Mouse (Mus musculus): ENCODE results near the gene Ing2.

The Ing2 gene

DNA sequence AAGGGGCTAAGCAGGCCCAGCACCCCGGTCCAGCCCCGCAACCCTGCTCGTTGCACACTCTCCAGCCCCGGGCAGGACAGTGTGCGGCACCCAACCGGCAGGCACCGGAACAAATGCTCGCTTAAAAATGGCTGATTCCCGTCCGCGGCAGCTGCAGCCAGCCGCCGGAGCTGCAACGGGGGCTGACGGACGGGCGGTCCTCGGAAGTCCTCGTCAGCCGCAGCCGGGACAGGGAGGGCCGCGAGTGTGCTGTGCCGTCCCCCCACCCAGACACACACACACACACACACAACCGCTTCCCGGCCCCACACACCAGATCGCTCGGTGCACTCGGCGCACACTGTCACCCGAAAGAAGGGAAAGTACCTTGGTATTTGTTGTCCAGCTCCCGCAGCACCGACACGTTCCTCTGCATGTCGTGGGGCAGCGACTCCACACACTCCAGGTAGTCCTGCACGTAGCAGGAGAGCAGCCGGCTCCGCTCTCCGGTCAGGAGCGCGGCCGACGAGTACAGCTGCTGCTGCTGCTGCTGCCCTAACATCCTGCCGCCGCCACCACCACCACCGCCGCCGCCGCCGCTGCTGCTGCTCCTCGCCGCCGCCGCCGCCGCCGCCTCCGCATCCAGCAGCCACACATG is 1.1 kb downstream of the Ing2 start:
- DNase-seq = peak; percentile 38

DNA sequence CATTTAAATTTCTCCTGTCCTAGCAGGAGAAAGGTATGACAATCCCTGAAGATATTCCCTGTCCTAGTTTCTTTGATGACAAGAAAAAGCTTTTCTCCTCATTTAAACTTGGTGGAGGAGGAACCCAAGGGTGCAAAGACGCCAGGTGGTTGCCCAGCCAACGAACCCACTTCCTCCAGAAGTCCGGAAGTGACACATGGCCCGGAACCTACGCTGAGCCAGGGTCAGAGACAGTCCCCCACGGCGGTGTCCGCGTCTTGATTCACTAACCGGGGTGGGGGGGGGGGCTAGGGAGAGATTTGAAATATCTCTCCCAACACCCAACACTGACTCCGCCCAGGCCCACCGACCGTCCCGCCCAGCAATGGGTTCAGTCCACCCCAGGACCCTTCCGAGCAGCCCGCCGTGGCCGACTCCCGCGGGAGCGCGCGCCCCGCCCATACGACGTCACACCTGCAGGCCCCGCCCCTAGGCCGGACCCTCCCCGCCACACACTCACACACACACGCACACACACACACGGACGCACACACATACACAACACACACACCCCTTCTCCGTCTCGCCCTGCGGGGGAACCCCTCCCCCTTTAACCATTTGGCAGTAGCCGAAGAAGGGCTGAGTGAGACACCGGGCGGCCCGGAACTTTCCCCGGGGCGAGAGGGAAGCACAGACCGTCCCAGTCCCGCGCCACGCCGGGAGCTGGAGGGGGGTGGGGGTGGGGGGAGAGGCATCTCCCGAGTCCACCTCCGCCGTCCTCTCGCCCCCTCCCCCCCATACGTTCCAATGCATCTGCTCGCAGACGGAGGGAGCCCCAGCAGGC is 1.8 kb downstream of the Ing2 start:
- peak; percentile 87 for DNase-seq

DNA sequence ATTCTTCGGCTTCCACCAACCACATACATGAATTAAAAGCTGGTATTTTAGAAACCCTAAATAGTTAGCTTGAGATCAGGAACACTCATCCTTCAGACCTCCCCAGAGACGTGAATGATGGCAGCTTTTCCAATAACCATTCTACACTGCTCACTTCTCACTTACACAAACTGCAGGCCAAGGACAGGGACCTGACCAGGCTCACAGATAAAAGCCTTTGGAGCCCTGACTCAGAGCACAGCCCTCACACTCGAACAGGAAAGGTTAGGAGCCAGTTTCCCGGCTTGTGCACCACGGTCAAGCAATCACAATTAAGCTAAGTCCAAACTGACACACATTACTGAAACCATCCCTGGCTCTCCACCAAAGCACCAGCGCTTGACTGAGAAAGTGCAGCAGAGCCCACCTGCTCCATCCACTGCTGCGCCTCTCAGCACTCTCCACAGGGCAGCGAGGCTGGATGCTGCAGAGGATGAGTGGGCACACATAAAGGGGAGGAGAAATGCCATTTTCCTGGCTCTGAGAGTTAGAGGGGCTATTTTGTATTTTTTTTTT is 11.0 kb downstream of the Ing2 start:
- no peak for DNase-seq

DNA sequence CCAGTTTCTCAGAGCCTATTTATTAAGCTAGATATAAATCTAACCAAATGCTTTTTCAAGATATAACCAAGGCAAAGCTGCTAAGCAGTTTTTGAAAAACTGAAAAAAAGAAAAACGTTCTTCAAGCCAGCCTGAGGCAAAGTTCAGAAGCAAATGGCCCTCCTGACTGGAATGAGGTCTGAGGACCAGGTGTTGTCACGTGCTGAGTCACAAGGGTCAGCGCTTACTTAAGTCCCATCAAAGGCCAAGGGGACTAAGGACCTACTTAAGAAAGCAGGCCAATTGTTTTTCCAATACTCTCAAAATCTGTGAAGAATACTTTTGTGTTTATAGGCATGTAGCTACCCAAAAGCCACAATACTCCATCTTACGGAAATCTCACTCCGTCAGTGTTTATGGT is 12.2 kb downstream of the Ing2 start:
- DNase-seq = no peak

DNA sequence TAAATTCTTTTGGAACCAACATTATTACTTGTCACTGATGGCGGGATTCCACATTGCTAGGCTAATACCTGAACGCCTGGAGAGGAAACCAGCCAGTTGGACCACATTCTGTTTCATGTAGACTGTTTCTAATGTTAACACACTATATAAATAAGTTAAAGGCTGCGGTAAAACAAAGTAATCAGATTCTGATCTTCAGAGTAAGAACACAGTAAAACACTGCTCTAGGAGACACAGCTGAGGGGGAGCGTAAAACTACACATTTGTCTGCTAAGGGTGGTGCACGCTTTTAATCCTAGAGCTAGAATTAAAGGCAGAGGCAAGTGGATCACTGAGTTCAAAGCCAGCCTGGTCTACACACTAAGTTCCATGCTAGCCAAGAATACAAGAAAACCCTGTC is 12.6 kb downstream of the Ing2 start:
- DNase-seq = no peak

DNA sequence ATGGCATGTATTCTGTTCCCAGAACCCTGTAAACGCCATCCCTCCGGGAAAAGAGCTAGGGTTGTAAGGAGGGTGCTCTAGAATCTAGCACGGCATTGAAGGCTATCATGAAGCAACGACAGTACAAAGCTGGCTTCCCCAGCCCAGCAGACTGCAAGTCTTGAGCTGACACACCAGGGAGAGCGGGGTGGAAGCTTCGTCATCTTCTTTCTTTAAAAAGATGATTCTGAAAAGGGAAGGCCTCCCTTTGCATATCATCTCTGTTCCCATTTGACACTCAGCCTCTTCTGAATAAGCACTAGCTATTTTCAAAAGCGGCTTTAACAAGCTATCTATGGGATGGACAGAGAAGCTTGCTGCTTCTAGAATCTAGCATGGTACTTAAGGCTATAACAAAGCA is 15.0 kb downstream of the Ing2 start:
- no peak for DNase-seq

DNA sequence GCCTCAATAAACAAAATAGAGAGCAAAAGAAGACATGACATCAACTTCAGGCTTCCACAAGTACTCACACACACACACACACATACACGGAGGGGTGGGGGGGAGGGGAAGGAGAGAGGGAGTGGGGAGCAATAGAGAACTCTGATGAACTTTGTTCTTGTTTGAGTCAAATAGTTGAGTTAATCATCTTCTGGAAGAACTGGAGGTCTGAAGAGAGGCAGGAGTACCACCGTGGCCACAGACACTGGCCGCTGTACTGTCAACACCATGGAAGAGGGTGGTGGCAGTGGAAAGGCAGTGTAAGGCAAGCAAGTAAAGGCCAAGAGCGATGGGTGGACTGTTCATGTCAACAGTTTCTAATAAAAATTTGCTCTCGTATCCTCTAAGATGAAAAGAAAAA is 15.9 kb downstream of the Ing2 start:
- DNase-seq = no peak

DNA sequence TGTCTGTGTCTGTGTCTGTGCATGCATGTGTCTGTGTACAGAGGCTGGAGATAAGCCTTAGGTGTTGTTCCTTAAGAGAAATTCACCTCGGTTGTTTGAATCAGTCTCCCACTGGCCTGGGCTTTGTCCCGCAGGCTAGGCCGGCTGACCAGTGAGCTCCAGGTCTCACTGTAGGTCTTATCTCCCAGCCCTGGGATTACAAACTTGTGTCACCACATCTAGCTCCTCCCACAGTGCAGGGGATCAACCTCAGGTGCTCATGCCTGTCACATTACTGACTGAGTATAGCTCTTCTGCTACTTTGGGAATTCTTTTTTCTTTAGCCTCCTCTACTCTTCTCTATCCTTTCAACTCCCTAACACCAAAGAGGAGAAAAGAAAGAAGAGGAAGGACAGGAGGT is 20.9 kb downstream of the Ing2 start:
- DNase-seq = no peak

DNA sequence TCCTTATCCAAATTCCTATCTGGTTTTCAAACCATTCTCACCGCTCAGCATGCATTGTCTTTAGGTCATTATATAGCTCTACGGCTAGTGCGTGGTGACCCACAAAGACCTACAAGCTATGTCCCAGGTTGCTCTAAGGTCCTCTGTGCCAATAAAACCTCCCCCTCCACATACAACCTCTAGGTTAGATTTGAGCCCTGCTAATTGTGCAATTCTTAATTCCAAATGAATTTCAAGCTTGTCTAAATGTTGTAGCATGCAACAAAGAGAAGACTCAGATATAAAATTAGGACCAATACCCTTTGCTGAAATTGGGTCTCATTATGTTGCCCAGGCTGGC is 22.6 kb downstream of the Ing2 start:
- no peak for DNase-seq

DNA sequence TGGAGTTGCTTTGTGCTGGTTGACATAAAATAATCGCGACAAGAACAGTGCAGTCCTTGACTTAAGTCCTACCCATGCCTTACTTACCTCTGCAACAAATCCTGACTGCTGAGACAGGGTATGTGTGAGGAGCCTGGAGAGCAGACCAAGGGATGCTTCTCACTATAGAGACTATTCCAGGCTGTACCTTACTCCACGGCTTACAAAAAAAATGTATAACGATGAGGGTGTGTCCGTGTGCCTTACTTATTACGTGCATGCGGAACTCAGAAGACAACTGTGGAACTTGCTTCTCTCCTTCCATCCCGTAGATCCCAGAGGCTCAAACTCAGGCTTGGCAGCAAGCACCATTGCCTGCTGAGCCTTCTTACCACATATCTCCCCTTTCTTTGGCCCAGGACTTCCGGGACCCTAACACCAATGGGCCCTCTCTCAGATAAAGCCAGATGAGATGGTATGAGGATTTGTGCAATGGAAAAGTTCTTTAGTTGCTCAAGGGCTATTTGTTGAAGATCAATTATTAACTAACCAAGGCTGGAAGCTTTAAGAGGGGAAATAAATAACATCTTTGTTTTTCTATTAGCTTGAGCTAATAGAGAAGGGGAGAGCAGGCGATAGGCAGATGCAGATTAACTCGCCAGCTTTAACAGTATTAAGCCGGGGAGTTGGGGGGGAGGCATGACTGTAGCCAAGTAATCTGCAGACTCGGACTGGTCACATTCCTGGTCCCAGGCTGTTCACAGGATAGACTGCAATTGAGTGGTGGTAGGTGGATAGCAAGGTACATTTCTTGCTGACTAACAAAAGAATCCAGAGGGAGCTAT is 23.2 kb downstream of the Ing2 start:
- DNase-seq = no peak

DNA sequence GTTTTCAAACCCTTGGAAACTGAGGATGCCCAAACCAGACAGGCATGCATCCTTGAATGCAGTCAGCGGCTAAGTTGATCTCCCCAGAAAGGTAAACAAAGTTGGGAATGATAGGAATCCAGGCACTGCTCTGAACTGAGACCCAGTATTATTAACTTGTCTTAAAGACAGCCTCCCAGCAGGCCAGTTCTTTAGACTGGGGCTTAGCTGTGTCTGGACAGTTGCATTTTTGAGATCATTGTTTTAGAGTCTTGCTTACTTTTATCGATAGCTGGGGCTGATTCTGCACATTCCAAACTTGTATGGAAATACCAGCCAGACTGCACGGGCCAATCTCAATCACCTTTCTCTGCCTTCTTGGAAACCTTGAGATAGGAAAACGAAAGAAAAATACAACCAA is 24.5 kb downstream of the Ing2 start:
- DNase-seq = no peak

DNA sequence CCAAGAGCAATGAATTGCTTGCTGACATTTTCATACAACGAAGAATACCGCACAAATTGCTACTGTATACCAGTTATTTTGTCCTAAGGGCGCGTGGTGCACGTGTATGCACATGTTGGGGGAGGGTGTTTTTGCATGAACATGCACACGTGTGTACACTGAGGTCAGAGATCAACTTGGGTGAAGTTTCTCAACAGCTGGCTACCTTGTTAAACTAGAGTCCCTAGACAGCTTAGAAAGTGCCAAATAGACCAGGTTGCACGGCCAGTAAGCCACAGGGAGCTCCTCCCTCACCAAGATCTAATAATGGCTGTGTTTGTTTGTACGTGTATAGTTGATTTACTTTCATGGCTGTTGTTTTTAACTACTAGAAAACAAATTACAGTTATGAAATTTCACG is 25.8 kb downstream of the Ing2 start:
- DNase-seq = no peak

DNA sequence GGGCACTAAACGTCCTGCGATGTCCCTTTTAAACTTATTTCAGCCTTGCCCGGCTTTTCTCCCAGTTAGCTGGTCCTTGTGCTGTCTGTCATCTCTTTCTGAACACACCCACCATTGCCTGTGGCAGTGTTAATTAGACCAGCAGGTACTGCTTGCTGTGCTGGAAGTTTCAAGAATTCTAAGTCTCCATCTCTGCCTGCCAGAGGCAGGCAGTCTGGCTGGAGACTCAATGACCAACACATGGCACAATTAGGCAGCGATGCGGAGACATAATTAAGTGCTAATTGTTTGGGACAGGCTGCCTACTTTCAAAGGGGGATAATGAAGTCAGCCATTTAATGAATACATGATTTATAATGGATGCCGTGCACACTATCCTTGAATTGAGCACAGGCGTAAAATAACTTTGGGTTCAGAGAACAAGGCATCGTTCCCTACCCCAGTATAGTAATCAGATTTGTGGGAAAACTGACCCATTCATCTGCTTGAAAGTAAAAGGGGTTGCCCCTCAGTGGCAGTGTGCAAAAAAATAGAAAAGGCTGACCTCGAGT is 32.8 kb downstream of the Ing2 start:
- DNase-seq = no peak

DNA sequence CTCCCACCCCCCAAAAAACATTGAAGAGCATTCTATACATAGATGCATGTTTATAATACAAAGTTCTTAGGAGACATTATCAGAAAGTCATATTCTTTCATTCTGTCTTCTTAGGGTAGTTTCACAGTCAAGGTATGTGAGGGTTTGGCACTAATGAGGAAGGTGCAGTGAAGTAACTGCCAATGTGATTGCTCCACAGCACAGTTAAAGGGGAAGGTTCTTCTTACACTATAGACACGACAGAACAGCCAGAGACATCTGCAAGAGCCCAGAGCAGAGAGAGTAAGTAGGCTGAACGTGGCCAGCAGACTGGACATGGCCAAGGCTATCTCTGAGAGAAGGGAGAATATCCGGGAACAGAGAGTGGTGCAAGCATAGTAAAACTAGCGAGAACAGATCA is 38.2 kb downstream of the Ing2 start:
- no peak for DNase-seq

DNA sequence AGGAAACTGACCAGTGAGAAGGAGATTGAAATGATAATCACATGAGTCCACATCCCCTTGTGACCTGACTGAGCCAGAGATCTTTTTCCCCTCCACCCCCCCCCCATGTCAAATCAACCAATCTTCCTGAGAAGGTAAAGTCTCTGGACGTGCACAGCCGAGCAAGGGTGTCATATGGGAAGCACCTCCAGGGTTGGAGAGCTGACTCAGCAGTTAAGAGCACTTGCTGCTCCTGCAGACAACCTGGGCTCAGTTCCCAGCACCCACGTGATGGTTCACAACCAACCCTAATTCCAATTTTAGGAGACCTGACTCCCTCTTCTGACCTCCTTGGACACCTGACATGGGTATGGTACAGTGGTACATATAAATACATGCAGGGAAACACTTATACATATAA is 39.3 kb downstream of the Ing2 start:
- no peak for DNase-seq

DNA sequence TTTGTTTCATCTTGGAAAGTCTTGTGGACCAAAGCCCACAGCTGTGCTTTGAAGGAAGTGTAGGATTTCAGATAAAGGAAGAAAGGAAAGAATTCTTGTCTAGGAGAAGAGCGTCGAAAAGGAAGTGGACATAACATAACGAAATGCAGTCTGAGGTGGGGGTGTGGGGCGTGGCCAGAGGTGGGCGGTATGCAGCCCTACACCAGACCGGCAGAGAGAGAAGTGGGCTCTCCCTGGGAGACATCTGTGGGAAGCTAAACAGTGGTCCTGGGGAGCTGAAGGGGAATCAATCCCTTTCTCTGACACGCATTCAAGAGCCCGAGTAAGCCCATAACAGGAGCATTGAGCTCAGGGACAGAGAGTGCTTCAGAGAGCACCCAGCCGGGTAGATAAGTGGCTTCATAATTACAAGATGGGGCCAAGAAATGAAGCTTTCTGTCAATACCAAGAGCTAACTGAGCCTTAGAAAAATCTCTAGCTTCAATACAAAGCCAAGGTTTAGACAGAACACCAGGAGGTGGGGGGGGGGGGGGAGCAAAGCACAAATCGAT is 40.5 kb downstream of the Ing2 start:
- DNase-seq = no peak

DNA sequence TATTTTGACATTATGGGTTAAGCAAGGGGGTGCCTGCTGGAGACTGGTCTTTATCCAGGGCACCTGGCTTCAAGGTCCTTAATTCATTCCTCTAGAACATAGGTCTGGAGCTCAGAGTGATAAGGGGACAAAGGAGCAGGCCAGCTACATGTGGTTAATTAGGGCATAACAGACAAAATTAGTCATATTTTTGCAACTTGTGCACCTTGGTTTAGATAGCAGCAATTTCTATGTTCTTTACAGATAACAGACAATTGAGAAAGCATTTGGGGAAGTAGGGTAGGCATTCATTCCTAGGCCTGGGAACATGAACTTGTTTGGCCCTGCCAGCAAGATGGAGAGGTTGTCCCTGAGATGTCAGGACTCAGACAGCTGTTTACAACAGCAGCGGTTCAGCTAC is 54.2 kb downstream of the Ing2 start:
- DNase-seq = no peak

Measured in right cerebral cortex, postnatal 25 days (tissue).